Mouse (Mus musculus): ENCODE data around the gene Tex13b.
"Not testable (repeated sequence)": the region's sequence is repeated elsewhere in the genome, so short reads cannot be mapped to it uniquely, and the experiment has no call there.

Gene Tex13b

GRCm38 (mm10) chrX:140813312-140814006, at the start of gene Tex13b:
TSS of gene Tex13b (minus strand) at chrX:140813433.
- DNase-seq: no peak

GRCm38 (mm10) chrX:140862760-140863159, 49.5 kb upstream of the Tex13b start:
- DNase-seq: no peak

GRCm38 (mm10) chrX:140857445-140857844, 44.2 kb upstream of the Tex13b start:
- no peak for DNase-seq

- DNase-seq: not testable (repeated sequence)
Measured at GRCm38 (mm10) chrX:140857040-140857439, 43.8 kb upstream of the Tex13b start.

GRCm38 (mm10) chrX:140854561-140854960, 41.3 kb upstream of the Tex13b start:
- DNase-seq: no peak

- DNase-seq: not testable (repeated sequence)
Measured at GRCm38 (mm10) chrX:140845401-140845800, 32.2 kb upstream of the Tex13b start.

GRCm38 (mm10) chrX:140839887-140840286, 26.7 kb upstream of the Tex13b start:
- no peak for DNase-seq

- no peak for DNase-seq
Measured at GRCm38 (mm10) chrX:140838077-140838476, 24.8 kb upstream of the Tex13b start.

GRCm38 (mm10) chrX:140831706-140832105, 18.5 kb upstream of the Tex13b start:
- no peak for DNase-seq

- DNase-seq: no peak
Measured at GRCm38 (mm10) chrX:140822295-140822694, 9.1 kb upstream of the Tex13b start.

GRCm38 (mm10) chrX:140805340-140805739, 7.9 kb downstream of the Tex13b start:
- no peak for DNase-seq

- DNase-seq: no peak
Measured at GRCm38 (mm10) chrX:140769794-140770193, 43.4 kb downstream of the Tex13b start.
